Mouse (Mus musculus) fibroblast of lung, adult 2 months (primary cell): ENCODE measurements around the gene Cyp26b1.

Experiments used
- DNase-seq: peaks from one replicate; pipeline ENCODE4 v3.0.0-alpha.2; 2011; ENCODE audit warnings: low read depth

Gene Cyp26b1

GRCm38 (mm10) chr6:84562948-84563347 lies 30.8 kb downstream of the Cyp26b1 start:
- DNase-seq: no peak

GRCm38 (mm10) chr6:84561171-84561570 lies 32.5 kb downstream of the Cyp26b1 start:
- DNase-seq: no peak

GRCm38 (mm10) chr6:84549852-84550437 lies 43.8 kb downstream of the Cyp26b1 start:
- DNase-seq: no peak

DNA sequence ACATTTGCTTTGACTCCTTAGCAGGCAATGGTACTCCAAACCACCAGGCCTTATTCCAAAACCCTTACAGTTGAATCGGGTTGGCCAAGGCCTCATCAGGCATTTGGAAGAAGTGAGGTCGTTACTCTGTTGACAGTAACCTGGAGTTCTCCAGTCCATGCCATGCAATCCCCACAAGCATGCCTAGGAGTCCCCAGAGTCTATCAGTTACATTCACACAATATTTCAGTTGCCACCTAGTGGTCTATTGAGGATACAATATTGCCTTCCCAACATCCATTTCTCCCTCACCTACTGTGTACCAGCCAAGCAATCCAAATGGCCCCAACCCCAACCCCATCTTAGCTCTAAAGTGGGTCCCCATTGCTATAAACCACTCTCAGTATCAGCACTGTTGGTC lies 48.3 kb downstream of the Cyp26b1 start:
- DNase-seq: no peak

DNA sequence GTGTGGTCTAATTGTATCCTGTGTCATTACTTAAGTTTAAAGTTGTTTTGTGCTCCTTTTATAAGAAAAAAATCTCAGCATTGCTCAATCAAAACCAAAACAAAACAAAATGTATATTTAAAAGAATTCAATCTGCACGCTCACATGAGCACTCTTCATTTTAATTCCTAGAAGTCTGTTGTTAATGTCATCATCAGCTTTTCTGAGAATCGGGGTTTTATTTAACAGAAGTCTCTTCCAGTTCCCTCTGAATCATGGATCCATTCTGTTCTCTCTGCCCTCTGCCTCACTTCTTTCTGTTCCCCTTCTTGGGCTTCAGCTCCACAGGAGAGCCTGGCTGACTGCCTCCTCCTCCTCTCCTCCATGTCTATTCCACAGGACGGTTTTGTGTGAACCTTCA lies 49.3 kb downstream of the Cyp26b1 start:
- DNase-seq: no peak

GRCm38 (mm10) chr6:84543516-84543915 lies 50.2 kb downstream of the Cyp26b1 start:
- DNase-seq: no peak

DNA sequence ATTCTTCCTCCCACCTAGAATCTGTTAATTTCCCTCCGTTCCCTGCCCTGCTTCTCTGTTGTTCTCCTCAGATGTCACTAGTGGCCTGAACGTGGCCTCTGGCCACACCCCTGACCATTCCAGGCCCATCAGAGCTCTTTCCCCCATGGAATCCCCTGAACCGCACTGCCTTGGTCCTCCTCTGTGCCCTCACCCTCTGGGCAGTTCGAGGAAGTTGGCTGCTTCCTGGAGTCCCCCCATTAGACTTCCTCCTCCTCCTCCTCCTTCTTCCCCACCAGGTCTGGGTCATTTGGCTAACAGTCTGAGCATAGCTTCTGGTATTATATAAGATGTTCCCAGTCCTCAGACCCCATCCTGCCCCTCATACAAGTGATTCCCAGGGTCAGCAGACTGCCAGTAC lies 53.8 kb downstream of the Cyp26b1 start:
- DNase-seq: no peak

DNA sequence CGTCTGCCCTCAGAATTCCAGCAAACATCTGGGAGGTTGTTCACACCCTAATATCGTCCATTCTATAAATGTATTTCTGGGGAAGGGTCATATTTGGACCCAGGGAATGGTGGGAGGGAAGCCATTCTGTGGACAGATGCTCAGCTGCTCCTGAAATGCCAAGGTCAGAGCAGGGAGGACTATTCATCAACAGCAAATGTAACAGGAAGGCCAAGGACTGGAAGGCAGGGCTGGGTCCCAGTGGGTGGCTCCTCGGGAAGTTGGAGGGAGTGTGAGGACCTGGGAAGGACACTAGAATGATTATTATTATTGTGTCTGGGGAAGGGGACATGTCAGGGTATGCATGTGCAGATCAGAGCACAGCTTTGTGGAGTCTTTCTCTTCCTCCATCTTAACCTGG lies 55.0 kb downstream of the Cyp26b1 start:
- no peak for DNase-seq

- no peak for DNase-seq
These were observed 56.0 kb downstream of the Cyp26b1 start for GRCm38 (mm10) chr6:84537611-84538197.

DNA sequence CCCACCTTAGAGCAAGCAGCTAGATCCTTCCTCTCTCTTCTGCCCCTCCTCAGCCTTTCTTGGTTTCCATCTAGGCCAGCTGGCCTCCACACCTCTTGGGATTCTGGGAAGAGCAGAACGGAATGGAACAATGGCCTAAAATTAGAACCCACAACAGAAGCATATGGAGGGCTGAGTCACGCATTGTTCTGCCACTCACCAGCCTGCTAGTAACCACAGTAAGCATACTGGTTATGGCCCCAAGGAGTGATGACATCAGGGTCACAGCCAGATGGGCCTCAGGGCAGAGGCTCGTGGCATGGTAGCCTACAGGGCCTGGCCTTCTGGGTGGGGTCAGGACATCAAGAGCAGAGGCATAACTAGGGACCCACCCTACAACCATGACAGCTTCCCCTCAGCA lies 58.8 kb downstream of the Cyp26b1 start:
- DNase-seq: no peak

- DNase-seq: no peak
These were observed 63.8 kb downstream of the Cyp26b1 start for GRCm38 (mm10) chr6:84529912-84530311.

DNA sequence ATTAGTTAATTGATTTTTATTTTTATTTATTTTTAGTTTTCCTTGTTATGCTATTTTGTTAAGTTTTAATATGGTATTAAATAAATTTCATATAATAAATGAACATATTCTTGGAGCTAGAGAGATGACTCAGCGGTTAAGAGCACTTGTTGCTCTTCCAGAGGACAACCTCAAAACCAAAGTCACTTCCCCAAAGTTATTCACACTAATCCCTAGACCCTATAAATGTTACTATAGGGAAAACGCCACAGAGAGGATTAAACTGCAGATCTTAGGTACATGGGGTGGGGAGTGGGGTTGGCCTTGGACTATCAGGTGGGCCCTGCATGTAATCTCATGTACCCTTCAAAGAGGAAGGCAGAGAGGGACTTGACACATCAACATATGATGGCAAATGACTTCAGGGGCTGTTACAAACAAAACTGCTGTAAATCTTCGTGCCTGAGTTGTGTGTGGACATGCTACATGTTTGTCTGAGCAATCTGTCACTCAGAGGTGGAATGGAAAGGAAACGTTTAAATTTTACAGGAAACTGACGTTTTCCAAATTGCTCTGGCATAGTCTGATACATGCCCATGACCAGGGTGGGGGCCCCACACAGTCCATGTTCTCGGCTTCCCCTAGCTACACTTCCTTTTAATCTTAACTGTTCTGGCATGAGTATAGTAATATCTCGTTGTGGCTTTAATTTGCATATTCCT lies 68.7 kb downstream of the Cyp26b1 start:
- DNase-seq: no peak
